Mouse (Mus musculus) lung, adult 18-20 months (tissue): Measurements from ENCODE around the gene Nek8.
"Not testable (repeated sequence)": the region's sequence is repeated elsewhere in the genome, so short reads cannot be mapped to it uniquely, and the experiment has no call there.

Source experiments
- DNase-seq, 2 experiments: peaks; one replicate each; pipeline ENCODE4 v3.0.0; 2022; ENCODE audit warnings: mixed read lengths in 2 of 2

The Nek8 gene

GRCm38 (mm10) chr11:78176402-78176862 is at the start of gene Nek8, which contains the start of gene Tlcd1:
Gene Nek8, minus strand, starts transcription at chr11:78176675.
Gene Tlcd1, plus strand, starts transcription at chr11:78176711.
- DNase-seq: peak; percentile 93 to 95

GRCm38 (mm10) chr11:78223586-78223985 is 47.1 kb upstream of the Nek8 start:
- no peak for DNase-seq

GRCm38 (mm10) chr11:78215709-78216317 is 39.3 kb upstream of the Nek8 start:
- DNase-seq: no peak

- peak in 1 of 2 experiments; percentile 34 for DNase-seq
Observed at GRCm38 (mm10) chr11:78213086-78213817, 36.8 kb upstream of the Nek8 start.

GRCm38 (mm10) chr11:78211513-78211912 is 35.0 kb upstream of the Nek8 start:
- peak; percentile 22 to 47 for DNase-seq

- DNase-seq: no peak
Observed at GRCm38 (mm10) chr11:78210615-78211014, 34.1 kb upstream of the Nek8 start.

GRCm38 (mm10) chr11:78209886-78210285 is 33.4 kb upstream of the Nek8 start:
- DNase-seq: no peak

- DNase-seq: no peak
Observed at GRCm38 (mm10) chr11:78207190-78207589, 30.7 kb upstream of the Nek8 start.

GRCm38 (mm10) chr11:78205361-78206206 is 29.1 kb upstream of the Nek8 start:
- DNase-seq: no peak

GRCm38 (mm10) chr11:78204287-78204686 is 27.8 kb upstream of the Nek8 start:
- DNase-seq: no peak

GRCm38 (mm10) chr11:78202372-78202771 is 25.9 kb upstream of the Nek8 start:
- no peak for DNase-seq

GRCm38 (mm10) chr11:78195101-78195863 is 18.8 kb upstream of the Nek8 start:
- no peak for DNase-seq

GRCm38 (mm10) chr11:78194411-78195100 is 18.1 kb upstream of the Nek8 start:
- DNase-seq: peak; percentile 80 to 86

- no peak for DNase-seq
Observed at GRCm38 (mm10) chr11:78193113-78193512, 16.6 kb upstream of the Nek8 start, which contains the start of gene Proca1. Gene Proca1, plus strand, starts transcription at chr11:78193392.

GRCm38 (mm10) chr11:78190041-78190440 is 13.6 kb upstream of the Nek8 start:
- DNase-seq: no peak

- peak; percentile 57 to 69 for DNase-seq
Observed at GRCm38 (mm10) chr11:78189234-78190040, 13.0 kb upstream of the Nek8 start.

- peak; percentile 63 to 68 for DNase-seq
Observed at GRCm38 (mm10) chr11:78188331-78189233, 12.1 kb upstream of the Nek8 start, which contains the start of gene Rab34. Gene Rab34, plus strand, starts transcription at chr11:78188430.

- DNase-seq: not testable (repeated sequence)
Observed at GRCm38 (mm10) chr11:78184702-78185101, 8.2 kb upstream of the Nek8 start.

GRCm38 (mm10) chr11:78183884-78184514 is 7.5 kb upstream of the Nek8 start:
- DNase-seq: no peak
